Mouse (Mus musculus): Measurements from ENCODE around the gene Tspan18. TPM values are rescaled to one million over a fixed set of nuclear protein-coding genes. Genes with fewer than 3 reads are reported as not detected.

Tspan18 gene
- total and polyA plus RNA-seq, 3 experiments: 0.38 TPM; not detected in 2

GRCm38 (mm10) chr2:93270083-93270482 is 64.2 kb downstream of the Tspan18 start:
- in situ Hi-C loops (cut with MboI; ENCODE audit: low pct_ligation_motif_present, low pct_unique_long_range_greater_than_20kb, low sequenced_read_pairs): no loop called here
- Histone ChIP-seq H3K27ac (ENCODE audit: insufficient read depth, low read depth) (no peak overlapping the region), H3K9me3 (replicated peaks; ENCODE audit: low read length) (no peaks in the 10 kb centered on the region), H3K4me2 (ENCODE audit: insufficient read depth, low read depth, poor library complexity, severe bottlenecking) (no peak overlapping the region), H3K4me3 (replicated peaks in 1 of 3; ENCODE audit: low read depth in 2 of 3, low read length in 2 of 3, poor library complexity in 1 of 3) (no peak overlapping the region), H3K79me2 (replicated peaks; ENCODE audit: control insufficient read depth, extremely low read depth, insufficient read depth, poor library complexity, severe bottlenecking) (no peaks in the 10 kb centered on the region), H3K36me3 (replicated peaks in 1 of 2; ENCODE audit: control insufficient read depth in 1 of 2, insufficient read depth in 1 of 2, low read length in 1 of 2) (no peaks in the 10 kb centered on the region), H3K27me3 (replicated peaks) (peaks cover 94% of the 10 kb centered on the region), H3K9ac (ENCODE audit: insufficient read depth, low read depth) (no peak overlapping the region), H3K4me1 (ENCODE audit: control insufficient read depth in 1 of 2, insufficient read depth in 2 of 2) (no peaks in the 10 kb centered on the region)
- dilution Hi-C loops (cut with MboI; ENCODE audit: extremely low pct_ligation_motif_present, extremely low pct_unique_long_range_greater_than_20kb, low sequenced_read_pairs): no loop called here
- TF ChIP-seq NELFE (IDR thresholded peaks at IDR 0.05; ENCODE audit: low read depth, low read length): no peak
- TF ChIP-seq TCF12 (IDR thresholded peaks at IDR 0.05; ENCODE audit: low read depth, low read length): no peak
- TF ChIP-seq ETS1 (conservative IDR thresholded peaks at IDR 0.05; ENCODE audit: low read depth, low read length): no peak
- TF ChIP-seq MEF2A (IDR thresholded peaks at IDR 0.05; ENCODE audit: borderline replicate concordance, low read depth, low read length): no peak
- no peak for TF ChIP-seq CTCF (conservative IDR thresholded peaks at IDR 0.05 in 1 of 2, IDR thresholded peaks at IDR 0.05 in 1 of 2; ENCODE audit: low read depth in 2 of 2, low read length in 2 of 2)
- TF ChIP-seq MYC (IDR thresholded peaks at IDR 0.05; ENCODE audit: low read depth, low read length): no peak
- no peak for TF ChIP-seq EP300 (IDR thresholded peaks at IDR 0.05; ENCODE audit: low read length)
- TF ChIP-seq KAT2A (IDR thresholded peaks at IDR 0.05; ENCODE audit: insufficient replicate concordance, low read length): no peak
- TF ChIP-seq CHD1 (IDR thresholded peaks at IDR 0.05; ENCODE audit: low read depth, low read length): no peak
- TF ChIP-seq POLR2AphosphoS2 (IDR thresholded peaks at IDR 0.05; ENCODE audit: low read depth, low read length): no peak
- TF ChIP-seq JUND (conservative IDR thresholded peaks at IDR 0.05; ENCODE audit: low read depth, low read length): no peak
- TF ChIP-seq CHD2 (IDR thresholded peaks at IDR 0.05; ENCODE audit: low read length): no peak
- no peak for TF ChIP-seq IRF4 (IDR thresholded peaks at IDR 0.05; ENCODE audit: low read depth, low read length)
- no peak for TF ChIP-seq UBTF (IDR thresholded peaks at IDR 0.05; ENCODE audit: low read depth, low read length)
- no peak for DNase-seq (ENCODE audit: extremely low read depth)

- H3K27ac ChIP-seq (ENCODE audit: insufficient read depth, low read depth): no peak overlapping the region
- no peak overlapping the region for H3K4me3 ChIP-seq (replicated peaks in 1 of 3; ENCODE audit: low read depth in 2 of 3, low read length in 2 of 3, poor library complexity in 1 of 3)
- in situ Hi-C loops (cut with MboI; ENCODE audit: low pct_ligation_motif_present, low pct_unique_long_range_greater_than_20kb, low sequenced_read_pairs) (no loop called here), dilution Hi-C loops (cut with MboI; ENCODE audit: extremely low pct_ligation_motif_present, extremely low pct_unique_long_range_greater_than_20kb, low sequenced_read_pairs) (no loop called here)
- no peaks in the 10 kb centered on the region for H3K79me2 ChIP-seq (replicated peaks; ENCODE audit: control insufficient read depth, extremely low read depth, insufficient read depth, poor library complexity, severe bottlenecking)
- DNase-seq (ENCODE audit: extremely low read depth): no peak
- peaks cover 94% of the 10 kb centered on the region for H3K27me3 ChIP-seq (replicated peaks)
- no peak overlapping the region for H3K4me2 ChIP-seq (ENCODE audit: insufficient read depth, low read depth, poor library complexity, severe bottlenecking)
- H3K9me3 ChIP-seq (replicated peaks; ENCODE audit: low read length): no peaks in the 10 kb centered on the region
- H3K4me1 ChIP-seq (ENCODE audit: control insufficient read depth in 1 of 2, insufficient read depth in 2 of 2): no peaks in the 10 kb centered on the region
- H3K9ac ChIP-seq (ENCODE audit: insufficient read depth, low read depth): no peak overlapping the region
- TF ChIP-seq MAFK (IDR thresholded peaks at IDR 0.05; ENCODE audit: insufficient replicate concordance, low read length) (no peak), TCF12 (IDR thresholded peaks at IDR 0.05; ENCODE audit: low read depth, low read length) (no peak), MAX (IDR thresholded peaks at IDR 0.05; ENCODE audit: low read length) (no peak), RCOR1 (conservative IDR thresholded peaks at IDR 0.05; ENCODE audit: low read depth, low read length) (no peak), MXI1 (IDR thresholded peaks at IDR 0.05; ENCODE audit: low read depth, low read length) (no peak), ZC3H11A (IDR thresholded peaks at IDR 0.05; ENCODE audit: low read depth, low read length) (no peak), NRF1 (IDR thresholded peaks at IDR 0.05; ENCODE audit: low read depth, low read length) (no peak), JUN (IDR thresholded peaks at IDR 0.05; ENCODE audit: insufficient read depth, low read depth, low read length) (no peak), RAD21 (IDR thresholded peaks at IDR 0.05; ENCODE audit: low read depth, low read length) (no peak), ZKSCAN1 (IDR thresholded peaks at IDR 0.05; ENCODE audit: borderline replicate concordance, low read depth, low read length) (no peak), EP300 (IDR thresholded peaks at IDR 0.05; ENCODE audit: low read length) (no peak)
- H3K36me3 ChIP-seq (replicated peaks in 1 of 2; ENCODE audit: control insufficient read depth in 1 of 2, insufficient read depth in 1 of 2, low read length in 1 of 2): no peaks in the 10 kb centered on the region
Observed at GRCm38 (mm10) chr2:93269611-93270010, 64.7 kb downstream of the Tspan18 start.

Measured in CH12.LX (cell line).